Mouse (Mus musculus) embryonic fibroblast, embryonic 13.5 days (primary cell): ENCODE results near the gene Ccdc194. TPM values are rescaled to one million over a fixed set of nuclear protein-coding genes. Genes with fewer than 3 reads are reported as not detected.

Experiments used
- H3K27ac ChIP-seq: 2 replicates; pipeline ENCODE4 v1.5.1; 2012; ENCODE audit warnings: low read length, control low read depth, inconsistent platforms; ENCODE audit not compliant: insufficient read depth
- H3K4me1 ChIP-seq: 2 replicates; pipeline ENCODE4 v1.6.1; 2011; ENCODE audit warnings: low read length; ENCODE audit not compliant: control insufficient read depth, insufficient read depth
- H3K4me3 ChIP-seq: 2 replicates; pipeline ENCODE4 v1.5.1; 2011; ENCODE audit warnings: mild to moderate bottlenecking, control low read depth, low read length; ENCODE audit not compliant: insufficient read depth
- CTCF ChIP-seq: IDR thresholded peaks from 2 replicates; pipeline ENCODE4 v1.5.1; 2011; ENCODE audit warnings: mild to moderate bottlenecking, control low read depth, low read length, moderate library complexity, borderline replicate concordance; ENCODE audit not compliant: insufficient read depth
- POLR2A ChIP-seq: IDR thresholded peaks from 2 replicates; pipeline ENCODE4 v1.6.1; 2011; ENCODE audit warnings: low read depth, mild to moderate bottlenecking, control low read depth, low read length, moderate library complexity
- polyA plus RNA-seq: library from polyadenylated mRNA; stranded (reverse); fragments of >200 nt; gene quantifications from 2 replicates; pipeline ENCODE4 v1.2.4, GENCODE M21; 2011; ENCODE audit warnings: low read depth; ENCODE audit not compliant: missing spikeins, insufficient read length

Ccdc194 gene
- polyA plus RNA-seq, 1 experiment = not detected

GRCm38 (mm10) chr8:71471861-71472260 is 53.6 kb downstream of the Ccdc194 start:
- TF ChIP-seq POLR2A = no peak
- no peak for TF ChIP-seq CTCF
- H3K4me1 ChIP-seq = peaks cover 3% of the 10 kb centered on the region; the same call in 1 of the 2 replicates
- no peak overlapping the region for H3K4me3 ChIP-seq
- no peak overlapping the region for H3K27ac ChIP-seq

- H3K4me1 ChIP-seq = peaks cover 3% of the 10 kb centered on the region; the same call in 1 of the 2 replicates
- TF ChIP-seq POLR2A (no peak), CTCF (no peak)
- H3K4me3 ChIP-seq = no peak overlapping the region
- no peak overlapping the region for H3K27ac ChIP-seq
Measured at GRCm38 (mm10) chr8:71470913-71471255, 54.6 kb downstream of the Ccdc194 start.

GRCm38 (mm10) chr8:71470146-71470912 is 55.2 kb downstream of the Ccdc194 start:
- H3K4me1 ChIP-seq = peaks cover 3% of the 10 kb centered on the region; the same call in 1 of the 2 replicates
- no peak overlapping the region for H3K27ac ChIP-seq
- H3K4me3 ChIP-seq = peak overlapping the region; percentile 89
- no peak for TF ChIP-seq CTCF
- no peak for TF ChIP-seq POLR2A

Other genes with a start within 250 kb of the Ccdc194 start
- 94.8 and 97.6 TPM in 2 replicates for gene Use1, start 158.9 kb downstream of the Ccdc194 start, polyA plus RNA-seq
- gene Ocel1, start 154.4 kb downstream of the Ccdc194 start, polyA plus RNA-seq = 2.3 and 3.2 TPM in 2 replicates
- 40.8 and 48.9 TPM in 2 replicates for gene Nr2f6, start 143.8 kb downstream of the Ccdc194 start, polyA plus RNA-seq
- gene Ushbp1, start 129.9 kb downstream of the Ccdc194 start, polyA plus RNA-seq = not detected in 2 replicates
- 84.5 and 91.6 TPM in 2 replicates for gene Babam1, start 128.8 kb downstream of the Ccdc194 start, polyA plus RNA-seq
- 3.9 and 5.7 TPM in 2 replicates for gene Ankle1, start 119.7 kb downstream of the Ccdc194 start, polyA plus RNA-seq
- 19.4 and 20.9 TPM in 2 replicates for gene Abhd8, start 62.1 kb downstream of the Ccdc194 start, polyA plus RNA-seq
- 36.9 and 50.5 TPM in 2 replicates for gene Mrpl34, start 60.8 kb downstream of the Ccdc194 start, polyA plus RNA-seq
- 63.1 and 70.4 TPM in 2 replicates for gene Dda1, start 56.5 kb downstream of the Ccdc194 start, polyA plus RNA-seq
- 15.4 and 15.6 TPM in 2 replicates for gene Ano8, start 39.7 kb downstream of the Ccdc194 start, polyA plus RNA-seq
- 10.5 and 12.5 TPM in 2 replicates for gene Gtpbp3, start 37.6 kb downstream of the Ccdc194 start, polyA plus RNA-seq
- 0.33 and 0.44 TPM in 2 replicates for gene Plvap, start 14.0 kb downstream of the Ccdc194 start, polyA plus RNA-seq
- gene Bst2, start 11.7 kb upstream of the Ccdc194 start, polyA plus RNA-seq = 102 and 107 TPM in 2 replicates
- gene Mvb12a, start 17.2 kb upstream of the Ccdc194 start, polyA plus RNA-seq = 38.3 and 39.4 TPM in 2 replicates
- gene Tmem221, start 33.2 kb upstream of the Ccdc194 start, polyA plus RNA-seq = 0.32 TPM in 1 of 2 replicates, not detected in the other
- not detected in 2 replicates for gene Nxnl1, start 40.9 kb upstream of the Ccdc194 start, polyA plus RNA-seq
- 13.7 and 17.7 TPM in 2 replicates for gene Slc27a1, start 43.2 kb upstream of the Ccdc194 start, polyA plus RNA-seq
- gene Pgls, start 66.5 kb upstream of the Ccdc194 start, polyA plus RNA-seq = 86.0 and 99.4 TPM in 2 replicates
- 1.8 and 3.0 TPM in 2 replicates for gene Fam129c, start 71.9 kb upstream of the Ccdc194 start, polyA plus RNA-seq
- 147 and 163 TPM in 2 replicates for gene Colgalt1, start 85.3 kb upstream of the Ccdc194 start, polyA plus RNA-seq
- gene Unc13a, start 146.0 kb upstream of the Ccdc194 start, polyA plus RNA-seq = 1.9 and 2.6 TPM in 2 replicates
- 5.0 and 6.1 TPM in 2 replicates for gene Jak3, start 150.6 kb upstream of the Ccdc194 start, polyA plus RNA-seq
- 1.4 TPM in 1 of 2 replicates, not detected in the other for gene Insl3, start 163.5 kb upstream of the Ccdc194 start, polyA plus RNA-seq
- gene B3gnt3, start 176.1 kb upstream of the Ccdc194 start, polyA plus RNA-seq = 0.67 and 1.1 TPM in 2 replicates
- gene Fcho1, start 200.0 kb upstream of the Ccdc194 start, polyA plus RNA-seq = not detected in 2 replicates